Mouse (Mus musculus): ENCODE measurements around the gene Scamp4.
"Not testable (repeated sequence)": the region's sequence is repeated elsewhere in the genome, so short reads cannot be mapped to it uniquely, and the experiment has no call there.

Gene Scamp4

DNA sequence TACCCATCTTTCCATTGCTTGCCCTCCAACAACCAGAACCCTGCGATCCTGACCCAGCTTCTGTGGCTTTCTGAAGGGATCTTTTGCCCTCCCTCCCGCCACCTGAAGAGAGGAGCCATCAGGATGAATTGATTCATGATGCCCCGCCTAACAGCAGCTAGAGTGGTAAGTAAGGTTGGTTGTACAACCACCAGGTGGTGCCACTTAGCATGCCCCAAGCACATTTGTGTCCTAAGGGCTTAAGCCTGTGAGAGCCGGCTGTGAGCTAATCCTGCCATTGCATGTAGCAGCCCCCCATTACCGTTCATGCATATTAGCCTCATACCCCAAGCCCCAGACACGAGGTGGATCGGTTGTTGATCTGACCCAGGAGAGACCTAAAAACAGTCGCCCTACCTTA, 23.8 kb upstream of the Scamp4 start:
- peak; percentile 70 to 80 for DNase-seq

- DNase-seq: no peak
Measured at GRCm38 (mm10) chr10:80583047-80583446, 19.6 kb upstream of the Scamp4 start.

GRCm38 (mm10) chr10:80584045-80584488, 18.6 kb upstream of the Scamp4 start:
- DNase-seq: peak; percentile 77 to 78

DNA sequence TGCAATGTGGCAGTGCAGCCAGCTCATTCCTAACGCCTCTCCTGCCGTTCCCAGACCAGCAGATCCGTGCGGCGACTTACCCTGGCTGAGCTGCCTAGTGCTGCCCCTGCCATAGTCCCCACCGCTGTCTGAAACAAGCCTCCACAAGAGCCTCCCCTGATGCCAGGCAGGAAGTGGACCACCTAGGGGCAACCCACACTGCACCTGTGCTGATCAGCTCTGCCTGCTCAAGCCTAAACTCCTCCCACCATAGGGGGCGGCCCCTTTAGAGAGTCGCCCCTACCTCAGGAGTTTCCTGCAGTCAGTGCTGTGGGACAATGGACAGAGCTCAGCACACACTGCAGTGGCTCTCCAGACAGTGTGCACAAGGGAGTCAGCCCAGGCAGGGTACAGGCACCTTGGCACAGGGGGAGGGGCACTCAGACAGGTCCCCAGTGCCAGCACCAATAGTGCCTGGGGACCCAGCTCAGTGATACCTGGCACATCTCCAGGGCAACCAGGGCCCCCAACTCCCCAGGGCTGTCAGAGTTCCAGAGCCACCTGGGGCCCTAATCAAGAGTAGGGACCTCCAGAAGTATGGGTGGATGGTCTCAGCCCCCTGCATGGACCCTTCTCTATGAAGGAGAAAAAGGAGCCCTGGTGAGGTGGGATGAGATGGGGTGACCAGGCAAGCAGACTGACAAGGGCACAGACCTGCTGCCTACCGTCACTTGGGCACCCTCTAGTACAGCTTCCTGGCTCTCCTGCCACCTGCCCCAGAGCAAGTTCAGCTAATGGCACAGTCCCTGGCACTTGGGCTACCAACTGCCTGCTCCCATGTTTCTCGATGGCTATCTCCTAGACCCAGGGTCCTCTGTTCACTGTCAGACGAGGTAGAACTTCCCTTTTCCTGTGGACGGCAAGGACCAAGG, 17.8 kb upstream of the Scamp4 start:
- no peak for DNase-seq

DNA sequence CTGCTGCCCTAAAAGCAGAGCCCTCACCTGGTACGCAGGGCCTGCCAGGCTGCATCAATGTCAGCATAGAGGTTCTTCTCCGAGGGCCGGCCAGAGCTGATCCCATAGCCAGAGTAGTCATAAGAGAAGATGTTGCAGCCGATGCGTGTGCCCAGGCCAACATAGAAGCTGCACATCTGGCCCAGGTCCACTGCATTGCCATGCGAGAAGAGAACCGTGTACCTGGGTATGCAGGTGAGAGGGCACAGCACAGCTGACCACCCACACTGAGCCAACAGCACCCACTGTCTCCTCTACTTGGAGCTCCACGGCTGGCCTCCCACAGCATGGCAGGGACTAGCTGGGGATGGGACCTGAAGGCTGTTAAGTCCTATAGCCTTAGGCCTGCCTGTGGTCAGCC, 17.1 kb upstream of the Scamp4 start:
- DNase-seq: no peak

DNA sequence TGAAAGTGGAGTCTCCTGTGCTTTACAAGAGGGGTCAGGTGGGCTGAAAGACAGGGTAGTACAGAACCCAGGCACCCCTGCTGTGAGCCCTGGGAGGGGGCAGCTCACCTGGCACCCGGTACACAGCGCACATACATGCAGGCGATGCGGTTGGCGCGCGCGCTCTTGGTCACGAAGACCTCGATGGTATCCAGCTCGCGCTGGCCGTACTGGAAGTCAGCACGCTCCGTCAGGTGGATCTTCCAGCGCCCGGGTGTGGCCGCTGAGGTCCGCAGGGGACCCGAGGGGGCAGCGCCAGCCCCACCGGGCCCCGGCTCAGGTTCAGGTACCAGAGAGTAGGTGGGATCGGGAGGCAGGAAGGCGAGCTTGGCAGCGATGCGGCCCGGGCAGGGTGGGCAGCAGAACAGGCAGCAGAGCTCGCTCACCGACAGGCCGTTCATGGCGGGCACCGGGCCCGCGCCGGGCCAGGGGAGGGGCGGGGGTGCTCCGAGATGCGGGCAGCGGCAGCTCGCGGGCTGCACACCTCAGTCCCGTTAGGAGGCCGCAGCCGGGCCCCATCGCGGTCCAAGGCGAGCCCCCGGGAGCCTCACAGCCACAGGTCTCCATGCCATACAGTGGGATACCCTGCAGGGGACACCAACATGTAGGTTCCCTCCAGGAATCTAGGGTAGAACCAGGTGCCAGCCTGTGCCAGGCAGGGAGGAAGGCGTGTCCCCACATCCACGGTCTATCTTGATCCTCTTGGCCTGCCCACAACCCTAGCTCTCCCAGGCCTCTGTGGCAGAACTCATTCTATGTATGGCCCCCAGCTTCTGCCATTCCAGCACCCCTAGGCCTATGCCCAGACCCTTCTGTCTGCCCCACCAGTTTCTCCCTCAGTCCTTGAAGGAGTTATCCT, 16.0 kb upstream of the Scamp4 start:
- DNase-seq: no peak

GRCm38 (mm10) chr10:80587305-80587657, 15.4 kb upstream of the Scamp4 start:
- DNase-seq: peak; percentile 51 to 53

DNA sequence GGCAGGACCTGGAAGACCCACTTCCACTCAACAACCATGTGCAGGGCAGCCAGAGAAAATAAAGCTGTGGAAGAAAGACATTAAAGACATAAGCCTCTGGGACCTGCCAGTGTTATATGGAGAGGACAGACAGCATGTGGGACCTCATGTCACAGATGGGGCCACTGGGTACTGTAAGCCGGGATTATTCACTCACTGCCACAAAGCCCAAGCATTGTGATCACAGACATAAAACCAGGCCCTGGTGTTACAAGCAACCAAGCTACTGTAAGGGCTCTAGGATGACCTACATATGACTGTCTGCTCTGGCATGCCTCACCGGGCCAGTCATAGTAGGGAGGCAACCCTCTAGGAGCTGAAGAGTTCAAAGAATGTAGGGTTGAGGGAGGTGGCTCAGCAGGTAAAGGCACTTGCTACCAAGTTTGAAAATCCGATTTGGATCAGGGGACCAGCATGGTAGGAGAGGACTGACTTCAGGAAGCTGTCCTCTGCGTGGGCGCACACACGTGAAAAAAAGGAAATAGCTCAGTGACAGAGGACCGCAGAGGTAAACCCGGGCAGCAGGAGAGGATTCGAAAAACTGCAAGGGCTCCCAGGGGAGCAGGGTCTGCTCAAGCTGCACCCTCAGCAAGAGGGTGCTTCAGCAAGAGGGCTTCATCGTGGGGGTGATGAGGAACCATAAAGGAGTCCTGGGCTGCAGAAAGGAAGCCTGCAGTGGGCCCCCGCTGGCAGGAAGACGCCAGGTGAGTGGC, 13.4 kb upstream of the Scamp4 start:
- DNase-seq: no peak

DNA sequence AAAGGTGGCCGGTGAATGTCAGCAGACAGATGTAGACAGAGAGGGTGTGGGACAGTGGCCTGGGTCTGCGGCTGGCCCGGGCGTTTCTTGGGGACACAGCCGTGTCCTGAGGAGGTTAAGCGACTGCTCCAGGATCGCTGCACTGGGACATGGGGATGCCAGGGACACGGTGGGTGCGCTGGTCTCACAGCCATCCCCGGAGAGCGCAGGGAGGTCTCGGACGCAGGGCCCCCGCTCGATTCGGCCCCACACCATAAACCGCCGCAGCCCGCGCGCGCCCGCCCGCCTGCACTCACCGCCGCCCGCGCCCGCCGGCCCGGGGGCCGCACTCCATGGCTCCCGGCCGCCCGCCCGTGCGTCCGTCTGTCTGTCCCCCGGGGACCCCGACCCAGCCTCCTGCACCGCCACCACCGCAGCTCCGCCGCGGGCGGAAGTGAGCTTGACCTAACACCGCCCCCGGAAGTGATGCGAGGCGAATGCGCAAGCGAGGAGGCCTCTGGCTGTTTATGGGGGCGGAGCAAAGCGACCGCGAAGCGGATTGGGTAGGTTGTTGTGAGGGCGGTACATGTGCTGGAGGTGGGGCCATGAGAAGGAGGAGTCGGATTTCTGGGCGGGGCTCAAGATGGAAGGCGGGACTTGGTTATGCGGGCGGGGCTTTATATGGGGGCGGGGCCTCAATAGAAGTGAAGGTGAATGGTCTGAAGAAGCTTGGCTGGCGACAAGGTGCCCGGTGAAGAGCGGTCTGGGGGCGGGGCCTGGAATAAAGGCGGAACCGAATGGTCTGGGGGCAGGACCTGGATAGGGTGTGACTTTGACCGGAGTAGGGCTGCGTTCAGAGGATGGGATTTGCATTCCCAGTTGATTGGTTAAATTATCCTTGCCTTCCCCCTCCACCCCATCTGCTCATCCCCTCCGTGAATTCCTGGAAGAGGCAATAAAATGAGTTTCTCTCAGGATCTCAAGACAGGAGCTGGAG, 12.5 kb upstream of the Scamp4 start, which contains the start of gene Abhd17a:
TSS of gene Abhd17a (minus strand) at position 463 of the 976 bp plus-strand sequence.
- DNase-seq: peak; percentile 96

- DNase-seq: no peak
Measured at GRCm38 (mm10) chr10:80596318-80596717, 6.4 kb upstream of the Scamp4 start.

DNA sequence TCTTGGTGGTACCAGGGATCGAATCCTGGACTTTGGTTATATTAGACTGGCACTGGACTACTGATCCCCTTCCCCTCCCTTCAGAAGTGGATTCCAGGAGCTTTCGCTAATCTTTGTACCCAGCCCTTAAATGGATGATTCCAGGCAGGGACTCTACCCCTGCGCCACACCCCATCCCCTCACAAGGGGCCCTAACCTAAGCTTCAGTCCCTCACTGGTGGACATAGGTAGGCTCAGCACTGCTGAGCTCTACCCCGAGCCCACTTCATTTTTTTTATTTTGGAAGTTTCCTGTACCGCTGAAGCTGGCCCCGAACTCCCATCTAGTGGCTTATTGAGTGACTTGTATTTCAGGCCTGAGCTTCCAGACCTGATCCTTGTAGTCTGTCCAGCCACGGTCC, 692 bp downstream of the Scamp4 start:
- no peak for DNase-seq

GRCm38 (mm10) chr10:80604001-80604509, 1.4 kb downstream of the Scamp4 start:
- DNase-seq: no peak

- DNase-seq: no peak
Measured at GRCm38 (mm10) chr10:80604988-80605387, 2.3 kb downstream of the Scamp4 start.

- not testable (repeated sequence) for DNase-seq
Measured at GRCm38 (mm10) chr10:80605721-80606120, 3.0 kb downstream of the Scamp4 start, which contains the start of gene Gm49322. Gene Gm49322 (plus strand): TSS chr10:80606021.

- no peak for DNase-seq
Measured at GRCm38 (mm10) chr10:80606306-80606705, 3.6 kb downstream of the Scamp4 start.

- DNase-seq: no peak
Measured at GRCm38 (mm10) chr10:80606737-80607350, 4.2 kb downstream of the Scamp4 start.

DNA sequence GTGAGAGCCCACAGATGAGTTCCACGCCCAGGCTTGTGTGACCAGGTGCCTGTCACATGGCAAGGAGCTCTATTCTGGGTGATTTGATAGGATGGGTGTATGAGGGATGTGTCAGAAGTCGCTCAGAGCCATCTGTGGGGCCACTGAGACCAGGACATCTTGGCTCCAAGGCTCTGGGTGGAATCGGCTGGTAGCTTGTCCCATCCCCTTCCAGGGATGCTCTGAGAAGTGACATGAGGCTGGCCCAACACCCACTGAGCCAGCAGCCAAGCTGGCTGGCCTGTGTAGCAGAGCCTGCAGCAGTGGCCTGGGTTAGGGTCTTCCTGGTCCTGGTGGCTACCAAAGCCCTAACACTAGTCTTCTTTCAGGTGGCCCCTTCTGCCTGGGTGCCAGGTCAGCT, 5.8 kb downstream of the Scamp4 start:
- DNase-seq: no peak

- no peak for DNase-seq
Measured at GRCm38 (mm10) chr10:80609269-80609924, 6.7 kb downstream of the Scamp4 start.

- DNase-seq: no peak
Measured at GRCm38 (mm10) chr10:80610116-80610785, 7.6 kb downstream of the Scamp4 start.

GRCm38 (mm10) chr10:80611024-80611423, 8.4 kb downstream of the Scamp4 start:
- DNase-seq: peak in 1 of 2 experiments; percentile 59
